Mouse (Mus musculus) hindbrain, embryonic 11.5 days (tissue): ENCODE results near the gene Alas2. TPM values are rescaled to one million over a fixed set of nuclear protein-coding genes. Genes with fewer than 3 reads are reported as not detected.

Experiments
- ATAC-seq: fragments of 200-750 bp; cut with Nextera tagmentation; 2 replicates; pipeline ENCODE4 v1.8.0; 2017; ENCODE audit warnings: mild to moderate bottlenecking, moderate TSS enrichment, moderate library complexity; ENCODE audit not compliant: low FRiP score
- DNase-seq: peaks from one replicate; pipeline ENCODE4 v3.0.0-alpha.2; 2015; ENCODE audit warnings: low spot score
- H3K27ac ChIP-seq: fragments of 300-500 bp; sonication (generic); 2 replicates; pipeline ENCODE4 v1.5.1; 2014; ENCODE audit warnings: mild to moderate bottlenecking, low read depth, low read length
- H3K27me3 ChIP-seq: fragments of 300-500 bp; sonication (generic); 2 replicates; pipeline ENCODE4 v1.6.1; 2014; ENCODE audit warnings: mild to moderate bottlenecking, low read length, moderate library complexity, mixed read lengths; ENCODE audit not compliant: control insufficient read depth, insufficient read depth
- H3K36me3 ChIP-seq: fragments of 300-500 bp; sonication (generic); 2 replicates; pipeline ENCODE4 v1.6.1; 2014; ENCODE audit warnings: mild to moderate bottlenecking, low read length, moderate library complexity, mixed read lengths; ENCODE audit not compliant: control insufficient read depth, insufficient read depth
- H3K4me1 ChIP-seq: fragments of 300-500 bp; sonication (generic); replicated peaks from 2 replicates; pipeline ENCODE4 v1.6.1; 2014; ENCODE audit warnings: low read length, mixed read lengths; ENCODE audit not compliant: control insufficient read depth, insufficient read depth
- H3K4me2 ChIP-seq: fragments of 300-500 bp; sonication (generic); replicated peaks from 2 replicates; pipeline ENCODE4 v1.6.1; 2014; ENCODE audit warnings: mild to moderate bottlenecking, low read depth, low read length
- H3K4me3 ChIP-seq: fragments of 300-500 bp; sonication (generic); 2 replicates; pipeline ENCODE4 v1.5.1; 2014; ENCODE audit warnings: low read depth, low read length
- H3K9ac ChIP-seq: fragments of 300-500 bp; sonication (generic); 2 replicates; pipeline ENCODE4 v1.6.1; 2014; ENCODE audit warnings: low read depth, low read length
- H3K9me3 ChIP-seq: fragments of 300-500 bp; sonication (generic); 2 replicates; pipeline ENCODE4 v1.6.1; 2016; ENCODE audit warnings: low read length; ENCODE audit not compliant: control insufficient read depth
- WGBS: fragments of 180-500 bp; shearing (Covaris S2); extraction: QIAGEN DNeasy Blood & Tissue Kit; methylation state at CpG from one replicate; pipeline ENCODE4 v1.1.7; 2014; 5-methylcytosine and 5-hydroxymethylcytosine counted together
- polyA plus RNA-seq: library from polyadenylated mRNA; unstranded; fragments of >200 nt; fragmentation: Nextera tagmentation; extraction: Ambion mirVana; gene quantifications from 2 replicates; pipeline ENCODE4 v1.2.1, GENCODE M21; 2014

The Alas2 gene
- polyA plus RNA-seq, 1 experiment from 2014 or later = 48.4 TPM

- WGBS = 97% methylated on average over 3 of the region's 3 CpGs
- H3K4me2 ChIP-seq = no peak overlapping the region
- no peak for ATAC-seq
- H3K4me1 ChIP-seq = no peaks in the 10 kb centered on the region
- no peak overlapping the region for H3K9ac ChIP-seq
- no peak for DNase-seq
- no peaks in the 10 kb centered on the region for H3K9me3 ChIP-seq
- H3K27ac ChIP-seq = no peak overlapping the region
- no peak overlapping the region for H3K4me3 ChIP-seq
- H3K36me3 ChIP-seq = no peaks in the 10 kb centered on the region
- H3K27me3 ChIP-seq = 0 out of 2 replicates have a peak, but pooled peaks cover 3% of the 10 kb centered on the region
Measured at GRCm38 (mm10) chrX:150549639-150550038, 2.5 kb downstream of the Alas2 start.

- Histone ChIP-seq H3K4me1 (no peaks in the 10 kb centered on the region), H3K36me3 (no peaks in the 10 kb centered on the region), H3K9me3 (no peaks in the 10 kb centered on the region), H3K27ac (no peak overlapping the region), H3K4me3 (no peak overlapping the region), H3K4me2 (no peak overlapping the region), H3K27me3 (0 out of 2 replicates have a peak, but pooled peaks cover 3% of the 10 kb centered on the region), H3K9ac (no peak overlapping the region)
- 97% methylated on average over 2 of the region's 2 CpGs for WGBS
- ATAC-seq (no peak), DNase-seq (no peak)
Measured at GRCm38 (mm10) chrX:150551986-150552385, 4.8 kb downstream of the Alas2 start.

DNA sequence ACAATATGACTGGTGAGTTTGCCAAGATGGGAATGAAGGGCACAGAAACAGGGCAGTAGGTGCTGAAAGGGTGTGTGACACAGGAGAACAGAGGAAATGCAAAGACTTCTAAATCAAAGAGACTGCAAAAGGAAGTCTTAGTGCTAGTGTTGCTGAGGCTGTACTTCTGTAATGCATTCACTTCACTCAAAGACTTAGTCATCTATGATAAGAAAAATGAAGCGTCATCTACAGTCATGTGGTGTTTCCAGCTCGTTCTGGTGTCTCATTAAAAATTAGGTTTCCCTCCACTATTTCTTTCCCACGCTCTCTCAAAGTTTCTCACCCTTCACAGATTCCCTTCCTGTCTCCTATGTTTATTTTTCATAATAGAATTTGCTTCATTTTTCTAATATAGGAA lies 6.9 kb downstream of the Alas2 start:
- WGBS = 90% methylated on average over 3 of the region's 3 CpGs
- H3K27me3 ChIP-seq = 0 out of 2 replicates have a peak, but pooled peaks cover 3% of the 10 kb centered on the region
- no peak for ATAC-seq

GRCm38 (mm10) chrX:150564644-150565357 lies 17.6 kb downstream of the Alas2 start:
- no peaks in the 10 kb centered on the region for H3K9me3 ChIP-seq
- H3K4me1 ChIP-seq = no peaks in the 10 kb centered on the region
- H3K4me2 ChIP-seq = no peak overlapping the region
- H3K9ac ChIP-seq = no peak overlapping the region
- DNase-seq (no peak), ATAC-seq (no peak)
- no peaks in the 10 kb centered on the region for H3K27me3 ChIP-seq
- 87% methylated on average over 12 of the region's 12 CpGs for WGBS
- H3K4me3 ChIP-seq = no peak overlapping the region
- no peak overlapping the region for H3K27ac ChIP-seq
- no peaks in the 10 kb centered on the region for H3K36me3 ChIP-seq

More for the DNA sequence above, 6.9 kb downstream of the Alas2 start:
- no peaks in the 10 kb centered on the region for H3K36me3 ChIP-seq
- no peak overlapping the region for H3K4me2 ChIP-seq
- no peaks in the 10 kb centered on the region for H3K9me3 ChIP-seq
- no peaks in the 10 kb centered on the region for H3K4me1 ChIP-seq
- no peak overlapping the region for H3K27ac ChIP-seq
- no peak overlapping the region for H3K4me3 ChIP-seq
- no peak for DNase-seq
- no peak overlapping the region for H3K9ac ChIP-seq

GRCm38 (mm10) chrX:150581921-150582320 lies 34.7 kb downstream of the Alas2 start:
- ATAC-seq (no peak), DNase-seq (no peak)
- H3K27ac ChIP-seq = no peak overlapping the region
- no peaks in the 10 kb centered on the region for H3K9me3 ChIP-seq
- H3K9ac ChIP-seq = no peak overlapping the region
- no peak overlapping the region for H3K4me2 ChIP-seq
- H3K36me3 ChIP-seq = no peaks in the 10 kb centered on the region
- no peak overlapping the region for H3K4me3 ChIP-seq
- H3K27me3 ChIP-seq = no peaks in the 10 kb centered on the region
- H3K4me1 ChIP-seq = no peaks in the 10 kb centered on the region

DNA sequence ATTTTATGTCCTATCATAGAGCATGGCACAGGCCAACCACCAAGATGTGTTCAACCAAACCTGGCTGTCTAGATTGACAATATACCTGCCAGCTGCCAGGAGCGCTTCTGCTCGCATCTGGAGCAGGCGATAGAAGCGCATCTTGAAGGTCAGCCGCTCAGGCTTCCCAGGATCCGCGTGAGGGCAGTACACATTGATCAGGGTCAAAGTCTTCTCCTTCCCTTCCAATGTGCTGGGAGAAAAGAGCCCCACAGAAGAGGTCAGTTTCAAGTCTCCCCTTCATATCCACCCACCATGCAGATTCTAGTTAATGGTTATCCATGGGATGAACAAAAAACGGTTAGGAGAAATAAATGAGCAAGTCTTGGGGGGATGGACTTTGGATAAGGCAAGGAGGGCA lies 37.9 kb downstream of the Alas2 start:
- H3K9ac ChIP-seq = no peak overlapping the region
- WGBS = 94% methylated on average over 8 of the region's 8 CpGs
- no peaks in the 10 kb centered on the region for H3K4me1 ChIP-seq
- no peaks in the 10 kb centered on the region for H3K9me3 ChIP-seq
- H3K27me3 ChIP-seq = no peaks in the 10 kb centered on the region
- H3K4me3 ChIP-seq = no peak overlapping the region
- no peak overlapping the region for H3K27ac ChIP-seq
- no peak for DNase-seq
- H3K4me2 ChIP-seq = no peak overlapping the region
- ATAC-seq = no peak
- no peaks in the 10 kb centered on the region for H3K36me3 ChIP-seq

GRCm38 (mm10) chrX:150588023-150588764 lies 41.0 kb downstream of the Alas2 start, which contains the start of gene Pfkfb1:
Gene Pfkfb1 (plus strand): TSS chrX:150588229.
- H3K4me2 ChIP-seq = peak within 1 kb of the TSS; percentile 41
- 17% methylated on average over 29 of the region's 35 CpGs for WGBS
- no peak within 1 kb of the TSS for H3K27ac ChIP-seq
- no peaks in the 10 kb centered on the region for H3K9me3 ChIP-seq
- DNase-seq = peak; percentile 77
- H3K27me3 ChIP-seq = no peaks in the 10 kb centered on the region
- ATAC-seq = peak; percentile 91
- no peaks in the 10 kb centered on the region for H3K36me3 ChIP-seq
- peak within 1 kb of the TSS; percentile 45 for H3K4me3 ChIP-seq
- H3K9ac ChIP-seq = peak within 1 kb of the TSS; percentile 54
- no peaks in the 10 kb centered on the region for H3K4me1 ChIP-seq

GRCm38 (mm10) chrX:150589696-150590095 lies 42.5 kb downstream of the Alas2 start, which contains the start of gene Apex2:
Gene Apex2 (minus strand): TSS chrX:150589868.
- Histone ChIP-seq H3K9me3 (no peaks in the 10 kb centered on the region), H3K4me3 (no peak within 1 kb of the TSS; the same call in 1 of the 2 replicates), H3K9ac (no peak within 1 kb of the TSS), H3K27ac (no peak within 1 kb of the TSS), H3K36me3 (no peaks in the 10 kb centered on the region), H3K27me3 (no peaks in the 10 kb centered on the region), H3K4me1 (no peaks in the 10 kb centered on the region), H3K4me2 (no peak within 1 kb of the TSS)
- ATAC-seq (no peak), DNase-seq (no peak)
- 81% methylated on average over 5 of the region's 5 CpGs for WGBS
